Mouse (Mus musculus) gastrocnemius, postnatal 14 days (tissue): ENCODE measurements around the gene Ttc30b. TPM values are rescaled to one million over a fixed set of nuclear protein-coding genes. Genes with fewer than 3 reads are reported as not detected.

Experiments
- total RNA-seq, 2 experiments: library from RNA; stranded (reverse); gene quantifications; 2 replicates each; pipeline ENCODE4 v1.2.3; 2021

Gene Ttc30b
- total RNA-seq, 2 experiments from 2014 or later = 4.1 to 4.4 TPM

Other genes starting within 250 kb of the Ttc30b start
- 10 to 100 TPM; 25.6 to 31.3 TPM for gene Nfe2l2, start 233.9 kb downstream of the Ttc30b start, total RNA-seq
- 10 to 100 TPM; 23.0 to 25.9 TPM for gene Agps, start 106.4 kb downstream of the Ttc30b start, total RNA-seq
- gene Ttc30a2, start 39.6 kb upstream of the Ttc30b start, total RNA-seq = under 1 TPM; 0.18 to 0.27 TPM
- gene Ttc30a1, start 43.4 kb upstream of the Ttc30b start, total RNA-seq = 1 to 10 TPM in 1 of 2 experiments, under 1 TPM in 1; 0.82 to 1.1 TPM